Mouse (Mus musculus): ENCODE data around the gene Pglyrp1.
"Not testable (repeated sequence)": the region's sequence is repeated elsewhere in the genome, so short reads cannot be mapped to it uniquely, and the experiment has no call there.

Pglyrp1 gene

DNA sequence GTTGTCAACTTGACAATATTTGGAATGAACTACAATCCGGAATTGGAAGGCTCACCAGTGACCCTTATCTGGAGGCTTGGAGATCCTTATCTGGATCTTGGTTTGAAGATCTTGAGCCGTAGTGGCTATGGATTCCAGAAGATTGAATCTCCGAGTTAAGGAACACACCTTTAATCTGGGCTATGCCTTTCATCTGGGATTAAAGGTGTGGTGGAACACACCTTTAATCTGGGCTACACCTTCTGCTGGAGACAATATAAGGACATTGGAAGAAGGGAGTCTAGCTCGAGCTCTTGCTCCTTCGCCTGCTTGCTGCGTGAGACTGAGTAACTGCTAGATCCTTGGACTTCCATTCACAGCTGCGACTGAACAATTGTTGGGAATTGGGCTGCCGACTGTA lies at the start of gene Pglyrp1:
Gene Pglyrp1, plus strand, starts transcription at position 301 of the 400 bp plus-strand sequence.
- DNase-seq = not testable (repeated sequence)

DNA sequence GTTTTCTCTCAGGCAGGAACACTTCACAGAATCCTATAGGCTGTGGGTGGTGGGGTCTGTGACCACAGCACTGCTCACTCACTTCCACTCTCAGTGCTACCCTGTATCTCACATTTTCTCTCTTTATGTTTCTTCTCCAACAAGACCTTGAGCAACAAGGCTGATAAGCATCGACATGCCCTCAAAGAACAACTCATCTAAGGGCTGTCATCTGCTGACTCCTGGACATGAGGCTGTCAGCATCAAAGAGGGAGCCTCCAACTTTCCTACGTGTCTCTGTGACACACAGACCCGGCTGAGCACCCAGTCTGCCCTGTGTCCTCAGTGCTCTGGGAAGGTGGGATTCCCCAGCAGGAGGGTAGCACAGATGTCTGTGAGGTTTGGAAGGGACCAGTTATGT lies 49.6 kb upstream of the Pglyrp1 start, which contains the start of gene Psg17:
Gene Psg17, minus strand, starts transcription at position 101 of the 400 bp plus-strand sequence.
- DNase-seq = no peak

DNA sequence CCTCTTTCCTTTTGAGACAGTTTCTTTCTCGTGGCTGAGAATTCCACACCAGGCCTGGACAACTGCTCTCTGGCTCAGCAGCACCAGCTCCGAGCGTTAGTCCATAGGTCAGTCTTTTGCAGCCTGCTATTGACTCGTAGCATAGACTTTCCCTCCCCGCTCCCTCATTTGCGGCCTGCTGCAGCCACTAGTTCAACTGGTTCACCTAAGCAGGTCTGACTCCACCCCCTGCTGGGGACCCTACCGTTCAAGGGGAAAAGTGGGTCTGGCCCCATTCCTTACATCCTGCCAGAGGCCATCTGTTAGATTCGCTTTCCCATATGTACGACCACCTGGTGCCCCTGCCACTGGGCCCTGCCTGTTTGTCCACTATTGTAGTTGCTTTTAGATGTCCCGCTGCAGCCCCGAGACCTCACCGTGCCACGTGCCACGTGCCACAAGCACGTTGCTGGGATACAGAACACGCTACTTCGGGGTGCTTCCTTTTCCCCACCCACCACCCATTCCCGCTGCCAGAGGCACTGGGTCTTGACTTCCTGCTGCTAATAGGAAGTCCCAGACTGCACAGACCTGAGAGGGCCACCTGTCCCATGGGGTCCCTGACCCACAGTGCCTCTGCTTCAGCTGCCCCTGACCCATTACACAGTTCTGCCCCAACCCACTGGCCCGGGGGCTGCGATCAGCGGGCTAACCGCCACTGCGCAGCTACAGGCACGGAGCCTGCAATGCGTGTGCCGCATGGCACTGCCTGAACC lies 43.2 kb upstream of the Pglyrp1 start:
- no peak for DNase-seq

DNA sequence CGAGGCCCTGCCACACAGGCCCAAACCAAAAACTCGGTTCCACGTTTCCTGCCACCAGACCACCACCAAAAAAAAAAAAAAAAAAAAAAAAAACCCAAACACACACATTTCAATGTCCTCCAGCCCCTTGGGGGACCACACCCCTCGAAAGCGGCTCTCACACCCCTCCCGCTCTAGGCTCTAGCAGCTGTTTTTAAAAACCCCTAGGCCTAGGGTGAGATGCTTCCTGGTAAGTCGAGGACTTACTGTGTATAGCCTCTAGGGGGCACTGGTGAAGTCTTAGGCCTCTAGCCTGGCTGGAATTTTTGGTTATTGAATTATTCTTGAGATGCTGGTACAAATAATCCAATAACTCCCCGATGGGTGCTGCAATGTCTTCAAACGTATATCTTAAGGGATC lies 42.5 kb upstream of the Pglyrp1 start:
- DNase-seq = no peak

DNA sequence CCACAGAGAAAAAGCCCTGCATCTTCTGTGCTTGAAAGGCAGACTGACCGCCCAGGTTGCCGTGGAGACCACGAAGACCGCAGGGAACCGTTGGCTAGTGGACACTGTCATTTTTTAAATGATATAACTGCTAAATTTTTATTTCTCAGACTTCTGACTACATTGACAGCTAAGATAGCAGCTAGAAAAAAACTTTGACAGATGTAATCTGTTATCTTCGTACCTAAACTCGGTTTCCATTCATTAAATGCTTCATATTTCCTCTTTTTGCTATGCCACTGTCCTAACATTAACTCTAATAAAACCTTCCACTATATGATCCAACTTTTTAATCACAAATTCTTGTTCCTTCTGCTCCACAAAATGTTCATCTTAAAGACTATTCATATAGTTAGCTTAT lies 41.6 kb upstream of the Pglyrp1 start:
- DNase-seq = no peak

DNA sequence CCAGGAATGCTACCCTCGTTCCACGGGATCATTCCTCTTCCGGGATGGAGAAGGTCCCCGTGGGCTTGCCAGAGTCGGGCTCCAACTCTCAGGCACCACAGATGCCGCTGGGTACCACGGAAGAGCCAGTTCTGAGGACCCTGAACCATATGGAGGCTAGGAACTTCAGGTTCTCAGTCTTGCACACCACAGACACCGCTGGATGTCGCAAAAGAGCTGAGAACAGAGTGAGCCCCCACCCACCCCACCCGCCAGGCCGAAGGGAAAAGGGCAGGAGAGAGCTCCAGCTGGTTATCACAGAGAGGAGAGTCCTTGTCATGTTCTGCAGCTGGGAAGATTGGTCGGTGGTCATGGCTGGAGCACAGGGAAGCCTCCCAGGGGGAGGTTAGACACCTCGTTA lies 38.8 kb upstream of the Pglyrp1 start:
- DNase-seq = no peak

DNA sequence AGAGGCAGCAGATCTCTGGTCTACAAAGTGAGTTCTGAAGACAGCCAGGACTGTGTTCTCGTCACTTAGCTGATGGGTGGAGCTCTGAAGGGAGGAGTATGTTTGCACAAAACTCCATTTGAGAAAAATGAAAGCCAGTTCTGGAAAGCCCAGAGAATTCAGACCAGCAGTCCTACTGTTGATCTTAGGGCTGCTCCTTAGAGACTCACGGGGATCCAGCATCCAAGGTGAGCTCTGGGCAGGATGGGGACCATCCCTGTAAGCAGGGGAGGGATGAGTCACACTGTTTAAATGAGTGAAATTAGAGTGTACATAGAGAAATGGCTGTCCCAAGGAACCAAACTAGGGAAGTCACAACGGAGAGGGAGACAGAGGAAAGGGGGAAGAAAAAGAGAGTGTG lies 31.3 kb upstream of the Pglyrp1 start, which contains the start of gene Mill2:
Gene Mill2, plus strand, starts transcription at position 102 of the 400 bp plus-strand sequence.
- DNase-seq = no peak

DNA sequence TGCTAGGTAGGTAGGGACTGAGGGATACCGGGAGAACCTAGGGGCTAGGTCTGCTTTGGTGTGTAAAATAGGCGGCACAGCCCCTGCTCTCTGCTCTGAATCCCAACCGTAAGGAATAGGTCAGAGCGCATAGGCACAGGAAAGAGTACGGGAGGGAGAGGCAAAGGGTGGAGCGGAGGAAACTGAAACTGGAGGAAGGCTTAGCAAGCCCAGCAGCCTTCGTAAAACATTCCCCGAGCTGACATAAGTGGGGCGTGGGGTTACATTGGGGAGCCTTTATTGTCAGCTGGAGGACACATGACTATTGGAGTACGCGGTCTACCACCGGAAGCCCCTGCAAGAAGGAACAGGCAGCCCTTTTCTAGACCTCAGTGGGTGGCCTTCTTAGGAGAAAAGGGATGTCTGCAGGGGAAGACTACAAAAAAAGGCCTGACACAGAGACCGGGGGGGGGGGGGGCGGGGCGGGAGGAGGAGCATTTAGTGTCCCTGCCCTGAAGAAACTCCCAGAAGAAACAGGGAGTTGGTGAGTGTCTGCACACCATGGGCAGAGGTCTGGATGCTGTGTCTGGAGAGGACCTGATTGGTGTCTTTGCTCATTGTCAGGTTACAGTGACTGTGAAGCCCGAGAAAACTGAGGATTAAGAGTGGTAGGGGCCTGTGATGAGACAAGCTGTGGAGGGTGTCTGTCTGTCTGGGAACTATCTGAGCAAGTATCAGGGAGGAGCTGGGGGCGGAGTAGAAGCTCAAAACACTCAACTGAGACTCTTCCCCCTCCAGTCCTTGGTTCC lies 30.6 kb upstream of the Pglyrp1 start:
- peak; percentile 36 for DNase-seq

DNA sequence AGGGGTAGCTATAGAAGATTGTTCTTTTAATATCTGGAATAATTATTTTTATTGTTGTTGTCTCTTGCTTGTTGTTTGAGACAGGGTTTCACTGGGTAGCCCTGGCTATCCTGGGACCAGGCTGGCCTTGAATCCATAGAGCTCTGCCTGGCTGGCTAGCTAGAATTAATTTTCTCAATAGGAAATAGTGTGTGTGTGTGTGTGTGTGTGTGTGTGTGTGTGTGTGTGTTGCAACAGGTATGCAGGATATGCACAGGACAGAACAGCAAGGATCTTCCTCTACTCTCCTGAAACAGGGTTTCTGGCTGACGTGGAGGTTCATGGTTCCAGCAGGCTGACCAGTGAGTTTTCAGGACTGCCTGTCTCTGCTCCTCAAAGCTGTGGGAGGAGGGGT lies 30.0 kb upstream of the Pglyrp1 start:
- no peak for DNase-seq

DNA sequence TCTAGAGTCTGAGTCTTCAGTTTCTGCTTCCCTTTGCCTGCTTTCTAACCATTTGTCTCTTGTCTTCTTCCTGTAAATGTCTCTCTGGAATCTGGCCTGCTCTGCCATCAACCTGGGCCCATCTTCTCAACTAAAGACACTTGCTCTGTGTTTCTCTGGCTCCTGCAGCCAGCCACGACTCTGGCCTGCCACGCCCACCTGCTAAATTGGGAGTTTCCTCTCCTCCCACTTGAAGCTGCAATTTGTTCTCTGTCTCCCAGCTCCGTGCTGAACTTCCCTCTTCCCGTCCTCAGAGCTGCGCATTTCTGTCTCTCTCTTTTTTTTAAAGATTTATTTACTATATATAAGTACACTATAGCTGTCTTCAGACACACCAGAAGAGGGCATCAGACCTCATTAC lies 26.3 kb upstream of the Pglyrp1 start:
- DNase-seq = no peak

DNA sequence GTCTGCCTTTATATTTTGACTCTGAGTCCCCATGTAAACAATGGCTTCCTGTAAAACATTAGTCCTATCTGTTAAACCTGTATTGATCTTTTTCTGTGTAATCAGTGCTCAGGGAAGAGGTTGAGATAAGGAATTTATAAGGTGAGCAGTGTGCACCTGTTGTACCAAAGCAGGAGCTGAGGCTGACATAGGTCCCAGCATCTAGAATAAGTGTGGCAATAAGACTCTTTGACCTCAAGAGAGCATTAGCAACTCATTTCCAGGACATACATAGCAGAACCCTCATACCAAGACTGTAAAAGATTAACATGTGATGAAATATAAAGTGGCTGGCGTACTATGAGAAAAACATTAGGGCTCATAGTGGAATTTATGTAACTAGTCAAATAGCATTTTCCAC lies 22.7 kb upstream of the Pglyrp1 start:
- no peak for DNase-seq

DNA sequence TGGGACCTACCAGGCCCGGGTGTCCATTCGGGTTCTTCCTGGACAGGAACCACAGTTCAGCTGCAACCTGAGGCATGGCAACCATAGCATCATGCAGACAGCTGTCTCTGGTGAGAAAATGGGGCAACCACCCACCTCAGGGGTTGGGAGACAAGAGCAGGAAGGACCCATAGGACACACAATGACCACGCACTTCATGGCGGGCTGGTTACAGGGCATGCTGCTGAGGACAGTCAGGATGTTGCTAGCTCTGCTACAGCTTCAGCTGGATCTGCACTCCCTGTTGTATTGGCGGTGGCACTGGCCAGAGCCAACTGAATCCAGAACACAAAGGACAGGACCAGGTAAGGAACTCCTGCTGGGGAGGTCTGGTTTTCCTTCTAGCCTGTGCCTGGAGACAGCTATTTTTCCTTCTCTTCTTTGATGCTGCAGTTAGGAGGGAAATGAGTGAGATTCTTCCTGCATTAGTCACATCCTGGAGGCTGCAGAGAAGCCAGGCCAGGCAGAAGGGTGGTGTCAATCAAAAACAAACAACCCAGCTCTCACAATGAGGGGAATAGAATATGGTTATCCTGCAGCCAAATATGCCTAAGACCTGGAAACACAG lies 12.7 kb upstream of the Pglyrp1 start:
- DNase-seq = no peak

DNA sequence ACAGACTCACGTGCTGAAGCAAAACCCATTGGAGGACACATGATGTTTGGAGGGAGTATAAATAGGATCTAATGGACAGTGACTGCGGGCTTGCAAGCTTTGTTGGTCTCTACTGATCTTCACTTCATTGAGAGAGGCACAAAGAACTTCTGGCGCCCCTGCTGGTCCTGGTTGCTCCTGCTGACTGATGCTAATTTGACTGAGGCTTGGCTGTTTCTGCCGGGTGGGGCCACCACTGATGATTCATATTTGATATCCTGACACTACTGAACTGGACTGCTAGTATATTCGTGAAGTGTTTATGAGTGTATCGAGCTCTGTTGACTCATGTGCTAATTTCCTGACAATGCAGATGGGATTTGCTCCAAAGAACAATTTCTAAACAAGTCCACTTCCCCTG lies 8.3 kb upstream of the Pglyrp1 start:
- DNase-seq = no peak

DNA sequence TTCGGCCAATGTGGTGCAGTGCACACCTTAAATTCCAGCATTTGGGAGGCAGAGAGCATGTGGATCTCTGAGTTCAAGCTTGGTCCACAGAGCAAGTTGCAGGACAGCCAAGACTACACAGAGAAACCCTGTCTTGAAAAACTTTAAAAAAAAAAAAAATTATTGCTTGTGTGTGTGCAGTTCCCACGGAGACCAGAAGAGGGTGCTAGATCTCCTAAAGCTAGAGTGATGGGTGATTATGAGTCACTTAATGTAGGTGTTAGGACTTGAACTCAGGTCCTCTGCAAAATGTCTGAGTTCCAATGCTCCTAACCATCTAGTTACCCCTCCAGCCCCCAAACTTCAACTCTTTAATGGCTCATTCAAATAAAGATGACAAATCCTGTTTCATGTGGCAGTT lies 2.6 kb upstream of the Pglyrp1 start:
- DNase-seq = no peak

DNA sequence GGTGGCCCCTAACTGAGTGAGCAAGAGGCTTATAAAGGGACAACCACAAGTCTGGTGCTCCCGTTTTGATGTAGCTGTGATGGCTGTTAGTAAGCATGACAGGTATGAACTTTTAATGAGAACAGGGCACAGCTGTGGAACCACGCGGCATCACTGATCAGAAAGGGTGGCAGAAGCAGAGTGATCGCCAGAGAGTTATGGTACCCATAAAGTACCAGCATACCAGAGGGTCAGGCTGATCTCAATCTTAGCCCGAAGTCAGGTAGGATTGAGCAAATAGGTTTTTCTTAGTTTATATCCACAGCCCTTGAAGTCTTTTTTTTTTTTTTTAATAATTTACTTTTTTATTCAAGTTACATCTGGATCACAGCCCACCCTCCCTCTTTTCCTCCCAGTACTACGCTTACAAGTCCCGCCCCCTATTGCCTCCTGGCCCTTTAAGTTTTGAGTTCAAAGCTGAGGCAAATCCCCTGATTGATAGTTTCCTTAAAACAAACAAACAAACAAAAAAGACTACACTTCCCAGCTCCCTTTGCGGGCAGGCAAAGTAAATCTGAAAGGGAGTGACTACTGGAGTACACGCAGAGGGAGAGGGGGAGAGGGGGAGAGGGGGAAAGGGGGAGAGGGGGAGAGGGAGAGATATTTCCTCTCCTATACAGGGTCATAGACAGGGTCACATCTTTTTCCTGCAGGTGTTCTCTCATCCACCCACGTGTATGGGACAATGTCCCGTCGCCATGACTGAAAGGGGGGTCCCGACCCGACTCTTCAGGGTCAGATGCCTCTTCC lies 1.1 kb downstream of the Pglyrp1 start:
- no peak for DNase-seq

DNA sequence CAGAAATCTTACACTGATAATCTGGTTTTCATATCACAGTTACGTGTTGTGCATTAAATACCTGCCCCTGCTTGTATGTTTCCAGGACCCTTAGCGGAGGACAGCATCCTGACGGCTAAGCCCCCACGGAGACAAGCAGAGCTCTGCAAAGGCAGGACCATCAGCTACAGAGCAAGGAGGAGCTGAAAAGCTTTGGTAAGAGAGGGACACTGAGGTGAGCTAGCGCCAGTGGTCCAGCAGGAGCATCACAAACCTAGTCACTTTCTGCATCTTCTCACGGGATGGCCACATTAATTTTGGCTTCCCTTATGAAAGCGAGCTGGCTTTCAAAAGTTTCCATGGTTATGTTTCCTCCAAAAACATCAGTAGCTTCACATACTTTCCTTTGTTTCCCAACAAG lies 1.7 kb downstream of the Pglyrp1 start:
- no peak for DNase-seq

DNA sequence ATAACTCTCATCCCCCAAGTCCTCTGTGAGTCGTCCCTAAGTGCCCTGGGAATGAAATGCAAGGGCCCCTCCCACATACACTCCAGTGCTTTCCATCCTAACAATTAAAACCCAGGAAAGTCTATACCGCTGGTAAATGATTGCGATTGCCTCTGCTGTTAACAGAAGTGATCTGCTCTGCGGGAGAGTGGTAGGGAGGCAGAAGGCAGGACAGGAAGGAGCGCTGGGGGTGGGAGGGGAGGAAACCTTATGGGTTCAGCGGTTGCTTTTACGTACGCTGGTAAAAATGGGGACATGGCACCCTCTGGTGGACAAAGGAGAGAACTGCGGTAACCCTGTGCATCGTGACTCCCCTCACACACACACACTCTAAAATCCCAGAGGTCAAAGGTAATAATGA lies 2.1 kb downstream of the Pglyrp1 start:
- DNase-seq = peak; percentile 57

DNA sequence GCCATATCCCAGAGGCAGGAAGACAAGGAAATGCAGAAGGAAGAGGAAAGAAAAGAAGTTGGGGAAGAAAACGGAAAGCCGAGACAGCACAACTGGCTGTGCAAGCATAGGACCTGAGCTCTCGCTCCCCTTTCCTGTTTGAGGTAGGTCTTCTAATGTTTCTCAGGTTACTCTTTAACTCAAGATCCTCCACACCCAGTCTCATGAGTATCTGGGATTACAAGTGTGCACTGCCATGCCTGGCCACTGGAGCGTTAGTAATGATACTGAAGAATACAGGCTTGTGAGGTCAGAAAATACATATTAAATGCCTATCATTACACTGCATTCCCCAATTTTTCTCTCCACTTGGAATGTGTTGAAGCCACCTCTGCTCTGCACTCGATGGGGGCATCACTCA lies 4.2 kb downstream of the Pglyrp1 start:
- DNase-seq = no peak

DNA sequence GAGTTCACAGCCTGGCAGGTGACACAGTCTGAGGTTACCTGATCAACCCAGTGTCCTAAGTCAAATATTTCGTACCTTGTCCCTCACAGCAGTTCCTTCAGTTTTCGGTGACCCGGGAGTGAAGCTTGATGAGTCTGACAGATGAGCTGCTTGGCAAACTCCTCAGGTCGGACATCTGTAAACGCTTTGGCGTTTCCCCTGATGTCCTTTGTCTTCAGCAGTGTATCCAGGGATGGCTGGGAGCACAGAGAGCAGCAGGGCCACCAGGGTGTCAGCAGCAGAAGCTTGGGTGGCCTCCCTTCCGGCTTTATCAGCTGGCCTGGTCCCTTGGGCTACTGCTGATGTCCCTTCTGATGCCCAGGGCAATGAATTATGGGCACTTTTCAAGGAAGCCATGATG lies 7.6 kb downstream of the Pglyrp1 start:
- no peak for DNase-seq

DNA sequence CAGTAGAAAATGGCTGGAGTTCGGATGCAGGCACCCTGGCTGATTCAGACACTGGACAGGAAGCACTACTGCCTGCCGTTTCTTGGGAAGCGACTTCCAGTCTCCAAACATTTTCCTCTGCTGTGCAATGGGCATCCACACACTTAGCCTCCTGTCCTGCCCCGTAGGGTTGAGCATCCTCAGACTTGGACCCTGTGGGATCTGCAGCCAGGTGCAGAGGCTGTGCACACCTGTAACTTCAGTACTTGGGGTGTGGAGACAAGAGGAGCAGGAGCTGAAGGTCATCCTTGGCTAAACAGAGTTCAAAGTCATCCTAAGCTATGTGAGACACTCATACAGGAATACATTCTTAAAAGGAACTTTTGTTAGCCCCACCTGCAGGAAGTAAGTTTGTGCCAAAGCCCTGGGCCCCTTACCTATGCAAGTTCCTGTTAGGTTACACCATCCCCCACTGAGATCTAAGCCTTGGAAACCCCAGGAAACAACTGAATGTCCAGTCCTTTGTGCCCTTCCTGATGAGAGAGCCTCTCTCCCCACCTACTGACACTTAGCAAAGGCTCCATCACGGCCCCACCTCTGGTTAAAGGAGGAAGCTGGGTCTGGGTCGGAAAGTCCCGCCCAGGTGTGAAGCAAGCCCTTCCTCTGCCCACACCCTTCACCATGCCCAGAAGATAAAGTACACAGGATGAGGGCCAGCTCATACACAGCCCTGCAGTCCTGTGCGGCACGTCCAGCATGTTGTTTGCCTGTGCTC lies 13.0 kb downstream of the Pglyrp1 start:
- DNase-seq = no peak

DNA sequence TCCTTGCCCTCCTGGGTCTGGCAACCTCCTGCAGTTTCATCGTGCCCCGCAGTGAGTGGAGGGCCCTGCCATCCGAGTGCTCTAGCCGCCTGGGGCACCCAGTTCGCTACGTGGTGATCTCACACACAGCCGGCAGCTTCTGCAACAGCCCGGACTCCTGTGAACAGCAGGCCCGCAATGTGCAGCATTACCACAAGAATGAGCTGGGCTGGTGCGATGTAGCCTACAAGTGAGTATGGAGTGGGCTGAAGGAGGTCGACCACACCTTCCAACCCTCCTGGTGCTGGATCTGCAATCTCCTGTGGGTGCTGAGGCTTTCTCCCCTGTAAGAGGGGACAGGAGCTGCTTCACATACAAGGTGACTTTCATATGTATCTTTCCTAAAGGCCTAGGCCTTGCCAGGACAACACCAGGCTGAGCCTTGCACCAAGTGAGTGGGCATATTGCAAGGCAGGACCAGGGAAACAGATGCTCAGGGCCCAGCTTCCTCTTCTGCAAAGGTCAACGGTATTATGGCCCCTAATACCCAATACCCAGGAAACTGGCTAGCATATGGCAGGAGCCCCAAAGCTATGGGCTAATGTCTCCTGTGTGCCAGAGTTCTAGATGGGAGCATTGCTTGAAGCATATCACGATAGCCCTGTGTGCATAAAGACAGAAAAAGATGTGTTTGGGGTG lies 13.8 kb downstream of the Pglyrp1 start:
- DNase-seq = no peak

DNA sequence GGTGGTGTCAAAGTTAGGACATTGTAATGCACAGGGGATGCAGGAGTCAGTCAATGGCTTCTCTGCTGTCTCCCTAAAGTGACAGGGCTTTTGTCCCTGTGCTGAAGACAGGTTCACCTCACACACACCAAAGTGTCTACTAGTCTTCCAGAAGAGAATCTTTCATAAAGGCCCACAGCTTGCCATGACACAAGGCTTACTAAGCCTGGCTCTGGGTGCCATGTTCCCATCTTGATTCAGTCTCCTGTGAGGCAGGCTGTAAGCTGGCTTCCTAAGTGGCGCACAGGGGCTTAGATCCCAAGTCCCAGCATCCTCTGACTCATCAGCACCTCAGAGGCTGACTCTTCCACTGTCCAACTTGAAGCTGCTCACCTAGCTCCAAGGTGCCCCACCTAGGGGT lies 15.8 kb downstream of the Pglyrp1 start:
- no peak for DNase-seq

Data from layer of hippocampus, adult 9-11 months (tissue).